Mouse (Mus musculus): ENCODE results near the gene Lzts2. TPM values are rescaled to one million over a fixed set of nuclear protein-coding genes. Genes with fewer than 3 reads are reported as not detected.

Gene Lzts2
- polyA plus RNA-seq, 1 experiment from 2014 or later, result 18.2 TPM

DNA sequence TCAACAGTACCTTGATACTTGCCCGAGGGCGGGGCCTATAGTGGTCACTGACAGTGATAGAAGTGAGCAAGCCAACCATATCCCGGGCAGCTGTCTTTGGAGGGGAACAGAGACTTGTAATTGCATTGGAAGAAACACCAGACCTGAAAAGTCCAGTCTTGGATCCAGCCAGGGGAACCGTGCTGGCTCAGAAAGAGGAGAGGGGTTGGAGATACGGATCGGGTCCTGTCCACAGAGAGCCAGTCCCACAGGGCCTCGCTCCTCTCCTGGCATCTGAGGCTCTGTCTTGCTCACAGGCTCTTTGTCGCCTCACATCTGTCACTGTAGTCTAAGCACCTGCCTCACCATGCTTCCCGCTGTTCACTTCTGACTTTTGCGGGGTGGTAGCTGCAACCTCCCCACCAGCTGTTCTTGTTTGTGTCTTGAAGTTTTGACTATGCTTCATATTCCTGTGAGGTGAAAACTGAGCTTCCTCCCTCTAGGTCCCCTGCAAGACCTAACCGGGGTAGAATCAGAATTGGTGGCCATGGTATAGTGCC is 30.2 kb downstream of the Lzts2 start:
- Histone ChIP-seq H3K27me3 (replicated peaks; ENCODE audit: control insufficient read depth, insufficient read depth, low read length) (no peaks in the 10 kb centered on the region), H3K36me3 (ENCODE audit: control insufficient read depth, insufficient read depth) (no peaks in the 10 kb centered on the region), H3K9me3 (ENCODE audit: control insufficient read depth, low read length) (no peaks in the 10 kb centered on the region), H3K4me2 (ENCODE audit: low read length) (no peak overlapping the region), H3K4me1 (replicated peaks; ENCODE audit: control insufficient read depth, insufficient read depth, low read length) (peaks cover 28% of the 10 kb centered on the region), H3K27ac (ENCODE audit: low read length) (no peak overlapping the region), H3K4me3 (replicated peaks; ENCODE audit: low read length) (no peak overlapping the region), H3K9ac (replicated peaks; ENCODE audit: low read depth, low read length) (no peak overlapping the region)
- ATAC-seq, result no peak
- WGBS, result 68% methylated on average over 11 of the region's 11 CpGs

DNA sequence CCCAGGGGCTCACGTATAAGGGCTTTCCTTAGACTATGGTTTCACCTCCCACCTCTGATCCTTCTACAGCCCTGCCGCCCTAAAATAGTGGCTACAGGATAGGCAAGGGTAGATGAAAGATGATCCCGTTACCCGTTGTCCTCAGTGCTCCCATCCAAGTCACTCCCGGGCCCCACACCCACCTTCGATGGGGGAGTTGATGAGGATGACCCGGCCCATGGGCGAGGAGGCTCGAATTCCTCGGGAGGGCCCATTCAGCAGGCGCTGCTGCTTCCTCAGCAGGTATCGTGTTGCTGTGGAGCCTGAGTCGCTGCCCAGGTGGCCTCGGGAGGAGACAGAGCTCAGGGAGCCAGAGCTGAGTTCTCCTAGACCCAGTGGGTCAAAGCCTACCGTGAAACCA is 31.0 kb downstream of the Lzts2 start:
- Histone ChIP-seq H3K4me2 (ENCODE audit: low read length) (no peak overlapping the region), H3K9ac (replicated peaks; ENCODE audit: low read depth, low read length) (no peak overlapping the region), H3K27me3 (replicated peaks; ENCODE audit: control insufficient read depth, insufficient read depth, low read length) (no peaks in the 10 kb centered on the region), H3K4me1 (replicated peaks; ENCODE audit: control insufficient read depth, insufficient read depth, low read length) (peaks cover 34% of the 10 kb centered on the region), H3K27ac (ENCODE audit: low read length) (no peak overlapping the region), H3K9me3 (ENCODE audit: control insufficient read depth, low read length) (no peaks in the 10 kb centered on the region), H3K4me3 (replicated peaks; ENCODE audit: low read length) (no peak overlapping the region), H3K36me3 (ENCODE audit: control insufficient read depth, insufficient read depth) (no peaks in the 10 kb centered on the region)
- WGBS, result 52% methylated on average over 15 of the region's 15 CpGs
- ATAC-seq, result no peak

DNA sequence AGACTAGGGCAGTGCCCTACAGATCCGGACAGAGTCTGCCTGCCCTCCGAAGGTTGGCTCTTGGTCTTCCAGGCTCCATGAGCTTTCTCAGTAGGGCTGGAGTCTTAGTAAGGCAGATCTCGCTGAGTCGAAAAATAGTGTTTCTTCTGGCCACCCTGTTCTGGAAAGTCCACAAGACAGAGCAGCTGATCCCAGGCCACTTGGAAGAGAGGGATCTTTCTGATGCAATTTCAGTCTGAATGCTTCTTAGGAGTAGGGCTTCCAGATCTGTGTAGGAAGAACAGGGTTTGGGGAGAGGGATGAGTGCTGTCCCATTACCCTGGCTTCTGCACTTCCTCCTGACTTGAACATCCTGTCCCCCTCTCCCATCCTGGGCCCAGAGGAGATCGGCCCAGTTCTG is 31.4 kb downstream of the Lzts2 start, which contains the start of gene Pdzd7:
TSS of gene Pdzd7 (minus strand) at position 67 of the 400 bp plus-strand sequence.
- Histone ChIP-seq H3K4me2 (ENCODE audit: low read length) (peak within 1 kb of the TSS; percentile 79), H3K36me3 (ENCODE audit: control insufficient read depth, insufficient read depth) (peaks cover 1% of the 10 kb centered on the region; the same call in 1 of the 2 replicates), H3K4me1 (replicated peaks; ENCODE audit: control insufficient read depth, insufficient read depth, low read length) (peaks cover 37% of the 10 kb centered on the region), H3K4me3 (replicated peaks; ENCODE audit: low read length) (peak within 1 kb of the TSS; percentile 44), H3K27ac (ENCODE audit: low read length) (peak within 1 kb of the TSS; percentile 10; the same call in 1 of the 2 replicates), H3K9ac (replicated peaks; ENCODE audit: low read depth, low read length) (peak within 1 kb of the TSS; percentile 49), H3K9me3 (ENCODE audit: control insufficient read depth, low read length) (no peaks in the 10 kb centered on the region), H3K27me3 (replicated peaks; ENCODE audit: control insufficient read depth, insufficient read depth, low read length) (no peaks in the 10 kb centered on the region)
- no peak for ATAC-seq
- WGBS, result 83% methylated on average over 5 of the region's 5 CpGs

DNA sequence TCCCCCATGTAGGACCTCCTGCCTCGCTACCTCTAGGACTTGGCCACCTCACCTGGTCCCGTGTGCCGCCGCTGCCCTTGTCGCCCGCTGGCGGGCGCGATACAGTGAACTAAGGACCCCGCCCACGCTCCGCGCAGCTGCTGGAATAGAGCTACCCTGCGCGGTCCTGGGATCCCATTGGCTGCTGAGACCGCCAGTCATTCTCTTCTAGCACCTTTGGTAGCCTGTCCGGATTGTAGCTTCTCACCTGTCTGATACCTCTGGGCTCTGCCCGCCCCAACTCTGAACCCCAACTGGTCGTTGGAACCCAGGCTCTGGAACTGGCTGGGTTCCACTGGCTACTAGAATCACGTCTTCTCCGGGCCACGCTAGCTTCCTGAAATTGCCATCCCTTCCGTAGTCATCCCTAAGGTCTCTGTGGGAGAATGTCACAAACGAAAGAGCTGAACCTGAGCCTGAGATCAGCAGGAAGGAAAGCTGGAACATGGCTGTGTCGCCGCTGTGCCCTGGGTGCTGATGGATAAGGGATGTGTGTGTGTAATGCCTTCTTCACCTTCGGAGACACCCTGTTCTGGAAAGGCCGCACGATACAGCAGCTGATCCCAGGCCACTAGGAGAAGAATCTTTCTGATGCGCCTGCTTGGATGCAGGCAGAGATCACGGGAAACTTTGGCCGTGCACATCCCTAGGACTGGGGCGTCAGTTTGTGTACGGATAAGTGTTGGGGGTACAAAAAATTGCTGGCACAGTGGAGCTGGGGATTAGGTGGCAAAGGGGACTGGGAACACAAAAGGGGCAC is 32.5 kb downstream of the Lzts2 start:
- H3K36me3 ChIP-seq (ENCODE audit: control insufficient read depth, insufficient read depth), result peaks cover 4% of the 10 kb centered on the region; the same call in 1 of the 2 replicates
- H3K27ac ChIP-seq (ENCODE audit: low read length), result peak overlapping the region; percentile 87
- 1% methylated on average over 34 of the region's 34 CpGs for WGBS
- H3K9me3 ChIP-seq (ENCODE audit: control insufficient read depth, low read length), result no peaks in the 10 kb centered on the region
- peak overlapping the region; percentile 79 for H3K4me2 ChIP-seq (ENCODE audit: low read length)
- peak overlapping the region; percentile 49 for H3K9ac ChIP-seq (replicated peaks; ENCODE audit: low read depth, low read length)
- H3K4me1 ChIP-seq (replicated peaks; ENCODE audit: control insufficient read depth, insufficient read depth, low read length), result peaks cover 39% of the 10 kb centered on the region
- peak overlapping the region; percentile 44 for H3K4me3 ChIP-seq (replicated peaks; ENCODE audit: low read length)
- no peaks in the 10 kb centered on the region for H3K27me3 ChIP-seq (replicated peaks; ENCODE audit: control insufficient read depth, insufficient read depth, low read length)
- peak; percentile 53 for ATAC-seq

DNA sequence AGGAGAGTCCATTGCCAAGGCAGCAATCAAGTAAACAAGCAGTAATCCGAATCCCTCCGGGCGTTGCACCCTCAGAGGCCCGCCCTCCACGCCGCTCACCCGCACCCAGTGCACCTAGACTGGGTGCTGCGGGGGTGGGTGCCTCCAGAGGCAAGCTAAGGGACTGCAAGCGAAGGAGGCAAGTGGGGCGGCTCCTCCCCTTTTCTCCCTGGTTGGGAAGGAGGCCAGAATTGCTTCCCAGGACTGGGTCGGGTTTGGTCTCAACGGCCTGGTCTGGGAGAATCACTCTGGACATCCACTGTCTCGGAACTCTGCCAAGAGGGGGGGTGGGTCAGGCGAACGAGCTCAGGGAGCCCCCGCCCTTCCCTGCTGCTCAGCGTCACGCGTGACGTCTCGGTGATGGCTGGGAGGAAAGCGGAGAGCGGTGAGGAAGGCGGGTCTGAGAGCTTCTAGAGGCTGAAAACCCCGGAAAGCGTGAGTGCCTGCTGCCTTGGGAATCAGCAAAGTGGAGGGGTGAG is 33.3 kb downstream of the Lzts2 start, which contains the start of gene Sfxn3:
TSS of gene Sfxn3 (plus strand) at position 87 of the 518 bp plus-strand sequence.
- ATAC-seq, result peak; percentile 87
- Histone ChIP-seq H3K27ac (ENCODE audit: low read length) (peak within 1 kb of the TSS; percentile 87), H3K4me1 (replicated peaks; ENCODE audit: control insufficient read depth, insufficient read depth, low read length) (peaks cover 39% of the 10 kb centered on the region), H3K27me3 (replicated peaks; ENCODE audit: control insufficient read depth, insufficient read depth, low read length) (no peaks in the 10 kb centered on the region), H3K4me3 (replicated peaks; ENCODE audit: low read length) (peak within 1 kb of the TSS; percentile 44), H3K9ac (replicated peaks; ENCODE audit: low read depth, low read length) (peak within 1 kb of the TSS; percentile 49), H3K4me2 (ENCODE audit: low read length) (peak within 1 kb of the TSS; percentile 79), H3K36me3 (ENCODE audit: control insufficient read depth, insufficient read depth) (peaks cover 8% of the 10 kb centered on the region; the same call in 1 of the 2 replicates), H3K9me3 (ENCODE audit: control insufficient read depth, low read length) (no peaks in the 10 kb centered on the region)
- under 1% methylated on average over 26 of the region's 26 CpGs for whole genome bisulfite sequencing

DNA sequence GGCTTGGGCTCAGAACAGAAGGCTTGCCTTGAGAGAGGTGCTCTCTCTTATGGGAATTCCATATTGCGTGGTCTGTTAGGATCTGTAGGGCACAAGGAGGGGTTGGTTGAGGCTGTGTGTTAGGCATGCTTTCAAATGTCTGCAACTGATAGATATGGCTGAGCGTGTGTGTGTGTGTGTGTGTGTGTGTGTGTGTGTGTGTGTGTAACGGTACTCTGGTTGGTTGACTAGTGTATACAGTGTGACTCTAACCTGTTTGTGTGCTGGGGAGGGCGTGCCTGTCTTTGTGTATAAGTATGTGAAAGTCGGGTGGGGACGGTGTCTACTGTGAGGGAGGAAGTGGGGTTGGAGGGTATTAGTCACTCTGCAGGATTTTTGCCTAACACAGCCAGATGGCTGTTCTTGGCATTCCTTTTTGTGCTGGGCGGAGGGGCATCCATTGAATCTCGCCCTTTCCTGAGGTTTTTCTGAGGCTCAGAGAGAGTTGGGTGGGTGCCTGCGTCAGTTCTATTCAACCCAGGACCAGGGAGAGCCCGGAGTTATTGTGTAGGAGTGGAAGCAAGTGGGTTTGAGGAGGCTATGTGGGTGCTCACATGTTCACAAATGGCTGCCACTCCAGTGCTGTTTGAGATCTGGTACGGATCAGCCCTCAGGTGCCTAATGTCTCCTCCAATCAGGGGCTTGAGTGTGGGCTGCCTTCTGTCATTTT is 33.9 kb downstream of the Lzts2 start:
- peak overlapping the region; percentile 87 for H3K27ac ChIP-seq (ENCODE audit: low read length)
- H3K4me3 ChIP-seq (replicated peaks; ENCODE audit: low read length), result peak overlapping the region; percentile 44
- peak overlapping the region; percentile 79 for H3K4me2 ChIP-seq (ENCODE audit: low read length)
- no peaks in the 10 kb centered on the region for H3K9me3 ChIP-seq (ENCODE audit: control insufficient read depth, low read length)
- H3K4me1 ChIP-seq (replicated peaks; ENCODE audit: control insufficient read depth, insufficient read depth, low read length), result peaks cover 39% of the 10 kb centered on the region
- 18% methylated on average over 11 of the region's 11 CpGs for WGBS
- peak overlapping the region; percentile 49 for H3K9ac ChIP-seq (replicated peaks; ENCODE audit: low read depth, low read length)
- ATAC-seq, result peak; percentile 65
- H3K27me3 ChIP-seq (replicated peaks; ENCODE audit: control insufficient read depth, insufficient read depth, low read length), result no peaks in the 10 kb centered on the region
- peaks cover 10% of the 10 kb centered on the region; the same call in 1 of the 2 replicates for H3K36me3 ChIP-seq (ENCODE audit: control insufficient read depth, insufficient read depth)

DNA sequence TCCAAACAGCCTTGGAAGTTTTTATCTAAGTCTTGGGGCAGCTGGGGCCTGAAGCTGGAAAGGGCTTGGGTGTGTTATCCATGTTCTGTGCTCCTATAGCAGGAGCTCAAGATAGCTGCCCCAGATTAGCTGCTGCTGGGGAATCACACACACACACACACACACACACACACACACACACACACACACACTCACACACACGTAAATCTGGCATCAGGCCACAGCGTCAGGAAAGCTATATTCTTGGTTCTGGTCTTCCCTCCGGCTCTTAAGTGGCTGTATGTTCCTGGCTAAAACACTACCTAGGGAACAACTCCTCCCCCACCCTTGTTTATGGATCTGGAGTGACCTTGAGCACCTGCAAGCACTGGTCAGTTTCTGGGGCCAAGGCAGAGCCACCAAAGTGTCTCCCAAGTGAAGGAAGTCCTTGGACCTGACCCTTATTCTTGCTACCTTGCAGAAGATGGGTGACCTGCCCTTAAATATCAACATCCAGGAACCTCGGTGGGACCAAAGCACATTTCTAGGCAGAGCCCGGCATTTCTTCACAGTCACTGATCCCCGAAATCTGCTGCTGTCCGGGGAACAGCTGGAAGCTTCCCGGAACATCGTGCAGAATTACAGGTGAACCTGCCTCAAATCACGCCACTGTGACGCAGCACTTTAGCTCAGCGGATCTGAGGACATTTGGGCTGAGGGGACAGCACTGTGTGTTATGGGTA is 34.6 kb downstream of the Lzts2 start:
- Histone ChIP-seq H3K27ac (ENCODE audit: low read length) (peak overlapping the region; percentile 87), H3K4me2 (ENCODE audit: low read length) (peak overlapping the region; percentile 79), H3K36me3 (ENCODE audit: control insufficient read depth, insufficient read depth) (peaks cover 10% of the 10 kb centered on the region; the same call in 1 of the 2 replicates), H3K9me3 (ENCODE audit: control insufficient read depth, low read length) (no peaks in the 10 kb centered on the region), H3K4me1 (replicated peaks; ENCODE audit: control insufficient read depth, insufficient read depth, low read length) (peaks cover 39% of the 10 kb centered on the region), H3K27me3 (replicated peaks; ENCODE audit: control insufficient read depth, insufficient read depth, low read length) (no peaks in the 10 kb centered on the region), H3K4me3 (replicated peaks; ENCODE audit: low read length) (peak overlapping the region; percentile 44), H3K9ac (replicated peaks; ENCODE audit: low read depth, low read length) (peak overlapping the region; percentile 49)
- no peak for ATAC-seq
- WGBS, result 79% methylated on average over 12 of the region's 12 CpGs

DNA sequence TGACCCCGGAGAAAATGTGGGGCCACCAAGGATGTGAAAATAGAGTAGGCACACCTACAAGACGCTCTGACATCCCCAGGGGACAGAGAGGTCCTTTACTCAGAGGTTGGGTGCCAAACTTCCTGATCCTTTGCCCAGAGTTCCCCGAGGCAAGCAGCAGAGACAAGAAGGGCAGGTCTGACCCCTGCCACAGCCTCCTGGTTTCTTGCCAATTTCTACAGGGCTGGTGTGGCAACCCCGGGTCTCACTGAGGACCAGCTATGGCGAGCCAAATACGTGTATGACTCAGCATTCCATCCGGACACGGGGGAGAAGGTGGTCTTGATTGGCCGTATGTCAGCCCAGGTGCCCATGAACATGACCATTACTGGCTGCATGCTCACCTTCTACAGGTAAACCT is 35.3 kb downstream of the Lzts2 start:
- no peak for ATAC-seq
- no peaks in the 10 kb centered on the region for H3K27me3 ChIP-seq (replicated peaks; ENCODE audit: control insufficient read depth, insufficient read depth, low read length)
- WGBS, result 77% methylated on average over 9 of the region's 9 CpGs
- H3K9ac ChIP-seq (replicated peaks; ENCODE audit: low read depth, low read length), result no peak overlapping the region
- H3K36me3 ChIP-seq (ENCODE audit: control insufficient read depth, insufficient read depth), result peaks cover 12% of the 10 kb centered on the region; the same call in 1 of the 2 replicates
- H3K4me2 ChIP-seq (ENCODE audit: low read length), result no peak overlapping the region; the same call in 1 of the 2 replicates
- no peaks in the 10 kb centered on the region for H3K9me3 ChIP-seq (ENCODE audit: control insufficient read depth, low read length)
- no peak overlapping the region for H3K27ac ChIP-seq (ENCODE audit: low read length)
- no peak overlapping the region for H3K4me3 ChIP-seq (replicated peaks; ENCODE audit: low read length)
- H3K4me1 ChIP-seq (replicated peaks; ENCODE audit: control insufficient read depth, insufficient read depth, low read length), result peaks cover 39% of the 10 kb centered on the region

Measured in forebrain, embryonic 16.5 days (tissue).